In the genomic region with DNA sequence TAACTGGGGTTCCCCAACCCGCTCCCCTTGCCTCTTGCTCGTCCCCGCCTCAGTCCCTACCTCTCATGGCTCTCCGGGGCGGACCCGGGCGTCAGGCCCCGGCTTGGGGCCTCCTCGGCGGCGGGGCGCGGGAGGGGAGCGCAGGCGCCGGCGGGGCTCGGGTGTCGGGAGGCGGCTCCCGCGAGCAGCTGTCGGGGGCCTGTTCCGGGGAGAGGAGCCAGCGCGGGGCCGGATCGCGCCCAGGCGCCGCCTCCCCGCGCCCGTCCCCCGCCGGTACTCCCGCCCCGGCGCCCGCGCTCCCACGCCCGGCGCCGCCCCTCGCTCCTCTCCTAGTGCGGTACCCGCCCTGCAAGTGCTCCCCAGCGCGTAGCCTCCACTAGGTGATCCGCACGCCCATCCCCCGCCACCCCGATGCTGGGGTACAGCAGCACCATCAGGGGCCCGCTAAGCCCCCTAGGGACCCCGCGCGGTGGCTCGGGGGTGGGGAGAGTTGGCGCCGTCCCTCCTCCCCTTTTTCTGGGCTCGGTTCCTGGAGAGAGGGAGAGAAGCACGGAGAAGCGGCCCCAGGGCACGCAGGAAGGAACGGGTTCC, we compare ENCODE assay signal across 8 mouse cellular contexts. TPM values are rescaled to one million over a fixed set of nuclear protein-coding genes. Genes with fewer than 3 reads are reported as not detected.
DNase-seq lines count a peak whose midpoint lies in the region; ATAC-seq and TF ChIP-seq lines count a peak whose summit lies in the region.

No protein-coding gene starts in this region.

- TF ChIP-seq CTCF in layer of hippocampus, adult 2 months (conservative IDR thresholded peaks at IDR 0.05), result peak; percentile 24; the same call in 1 of the 2 replicates

- WGBS in forebrain, embryonic 16.5 days, result 0% methylated on average over 39 of the region's 66 CpGs

- H3K27ac ChIP-seq in brown adipose tissue, adult 24 weeks (replicated peaks; ENCODE audit: low read depth, low read length), result peak overlapping the region; percentile 46
- H3K27ac ChIP-seq in forebrain, embryonic 16.5 days (ENCODE audit: low read length), result peak overlapping the region; percentile 100
- H3K27ac ChIP-seq in layer of hippocampus, adult 2 months, result peak overlapping the region; percentile 97

- peaks cover 2% of the 10 kb centered on the region; the same call in 1 of the 2 replicates for H3K4me1 ChIP-seq in brown adipose tissue, adult 24 weeks (ENCODE audit: control insufficient read depth, insufficient read depth, insufficient read length, low read length)
- peaks cover 67% of the 10 kb centered on the region for H3K4me1 ChIP-seq in forebrain, embryonic 16.5 days (replicated peaks; ENCODE audit: control insufficient read depth, insufficient read depth, low read length)

- H3K9ac ChIP-seq in forebrain, embryonic 16.5 days (replicated peaks; ENCODE audit: low read depth, low read length), result peak overlapping the region; percentile 90

- peak; percentile 29 to 36 for DNase-seq in CD8-positive naive resting alpha-beta T cell, adult 2 months (ENCODE audit: low read depth in 2 of 2, low spot score in 2 of 2)
- DNase-seq in heart, postnatal 36 days, result peak; percentile 79 to 87
- DNase-seq in layer of hippocampus, adult 2 months (ENCODE audit: low spot score in 2 of 2), result peak; percentile 84 to 88
- DNase-seq in lung, adult 18-20 months, result peak; percentile 84 to 88
- peak; percentile 82 for DNase-seq in ovary, adult 18-20 months (ENCODE audit: low spot score)
- peak; percentile 70 to 82 for DNase-seq in thymus, postnatal 36 days

- H3K4me3 ChIP-seq in brown adipose tissue, adult 24 weeks (ENCODE audit: insufficient read depth, low read depth, low read length), result peak overlapping the region; percentile 60
- H3K4me3 ChIP-seq in forebrain, embryonic 16.5 days (replicated peaks; ENCODE audit: low read length), result peak overlapping the region; percentile 80
- H3K4me3 ChIP-seq in layer of hippocampus, adult 2 months, result peak overlapping the region; percentile 84

- H3K9me3 ChIP-seq in forebrain, embryonic 16.5 days (ENCODE audit: control insufficient read depth, low read length), result no peaks in the 10 kb centered on the region

- ATAC-seq in forebrain, embryonic 16.5 days, result peak; percentile 68

- peak overlapping the region; percentile 90 for H3K4me2 ChIP-seq in forebrain, embryonic 16.5 days (ENCODE audit: low read length)

- intact Hi-C loops in heart, postnatal 36 days (cut with DNase I), result no loop called here

- H3K27me3 ChIP-seq in forebrain, embryonic 16.5 days (replicated peaks; ENCODE audit: control insufficient read depth, insufficient read depth, low read length), result no peaks in the 10 kb centered on the region

- H3K36me3 ChIP-seq in forebrain, embryonic 16.5 days (ENCODE audit: control insufficient read depth, insufficient read depth), result no peaks in the 10 kb centered on the region

RNA-seq across cellular contexts. Expression of gene Ddr1, which starts 4.0 kb away (rescaled TPM):
- 4.2 and 4.5 TPM in 2 replicates for polyA plus RNA-seq in brown adipose tissue, adult 24 weeks (2012; ENCODE audit: insufficient read depth, insufficient read length, missing spikeins)
- 113 and 116 TPM in 2 replicates for polyA plus RNA-seq in forebrain, embryonic 16.5 days (2015; fragmentation: Nextera tagmentation; extraction: Ambion mirVana)
- 10 to 100 TPM; 29.3 to 37.4 TPM for total RNA-seq in heart, postnatal 36 days (2021)
- total RNA-seq in layer of hippocampus, adult 2 months (2021), result 10 to 100 TPM; 54.3 to 61.0 TPM

RNA-seq across cellular contexts. Expression of gene Gtf2h4, which starts 26.9 kb away (rescaled TPM):
- 16.3 and 19.0 TPM in 2 replicates for polyA plus RNA-seq in brown adipose tissue, adult 24 weeks (2012; ENCODE audit: insufficient read depth, insufficient read length, missing spikeins)
- polyA plus RNA-seq in forebrain, embryonic 16.5 days (2015; fragmentation: Nextera tagmentation; extraction: Ambion mirVana), result 34.6 and 35.3 TPM in 2 replicates
- 10 to 100 TPM; 16.9 to 17.4 TPM for total RNA-seq in heart, postnatal 36 days (2021)
- total RNA-seq in layer of hippocampus, adult 2 months (2021), result 10 to 100 TPM; 29.9 to 35.3 TPM

RNA-seq across cellular contexts. Expression of gene Vars2, which starts 33.1 kb away (rescaled TPM):
- 18.1 and 18.5 TPM in 2 replicates for polyA plus RNA-seq in brown adipose tissue, adult 24 weeks (2012; ENCODE audit: insufficient read depth, insufficient read length, missing spikeins)
- polyA plus RNA-seq in forebrain, embryonic 16.5 days (2015; fragmentation: Nextera tagmentation; extraction: Ambion mirVana), result 19.0 and 19.8 TPM in 2 replicates
- total RNA-seq in heart, postnatal 36 days (2021), result 10 to 100 TPM; 31.9 to 33.0 TPM
- 10 to 100 TPM; 32.4 to 47.3 TPM for total RNA-seq in layer of hippocampus, adult 2 months (2021)

RNA-seq across cellular contexts. Expression of gene Mucl3, which starts 57.0 kb away (rescaled TPM):
- not detected in 2 replicates for polyA plus RNA-seq in brown adipose tissue, adult 24 weeks (2012; ENCODE audit: insufficient read depth, insufficient read length, missing spikeins)
- polyA plus RNA-seq in forebrain, embryonic 16.5 days (2015; fragmentation: Nextera tagmentation; extraction: Ambion mirVana), result 0.08 TPM in 1 of 2 replicates, not detected in the other
- not detected for total RNA-seq in heart, postnatal 36 days (2021)
- total RNA-seq in layer of hippocampus, adult 2 months (2021), result not detected

Comparison
In these comparisons a context has a peak if more than half of its experiments do, and no peak if none do; other contexts are left out.
1. Peak in every context shown above with its lines: DNase-seq, ATAC-seq, H3K4me3 ChIP-seq and H3K27ac ChIP-seq.
2. DNase-seq: peak in every context shown above with its lines; median percentile 86 in layer of hippocampus, adult 2 months; 86 in lung, adult 18-20 months; 83 in heart, postnatal 36 days; 82 in ovary, adult 18-20 months; 76 in thymus, postnatal 36 days; 32 in CD8-positive naive resting alpha-beta T cell, adult 2 months.
3. H3K27ac ChIP-seq: peak in every context shown above with its lines; median percentile 100 in forebrain, embryonic 16.5 days; 97 in layer of hippocampus, adult 2 months; 46 in brown adipose tissue, adult 24 weeks.